Mouse (Mus musculus): Measurements from ENCODE around the gene Hps1. TPM values are rescaled to one million over a fixed set of nuclear protein-coding genes. Genes with fewer than 3 reads are reported as not detected.

Gene Hps1
- total RNA-seq, 2 experiments from 2014 or later: 8.5 to 10.8 TPM

- intact Hi-C loops (cut with DNase I): no loop called here
- no peak for DNase-seq (ENCODE audit: extremely low spot score in 1 of 2, low spot score in 2 of 2)
Measured at GRCm38 (mm10) chr19:42726766-42727165, 53.0 kb downstream of the Hps1 start.

GRCm38 (mm10) chr19:42725973-42726350 is 53.8 kb downstream of the Hps1 start:
- intact Hi-C loops (cut with DNase I): no loop called here
- DNase-seq (ENCODE audit: extremely low spot score in 1 of 2, low spot score in 2 of 2): no peak

GRCm38 (mm10) chr19:42725056-42725972 is 54.5 kb downstream of the Hps1 start:
- intact Hi-C loops (cut with DNase I): no loop called here
- DNase-seq (ENCODE audit: extremely low spot score in 1 of 2, low spot score in 2 of 2): no peak

GRCm38 (mm10) chr19:42723302-42723701 is 56.5 kb downstream of the Hps1 start:
- intact Hi-C loops (cut with DNase I): no loop called here
- no peak for DNase-seq (ENCODE audit: extremely low spot score in 1 of 2, low spot score in 2 of 2)

- intact Hi-C loops (cut with DNase I): no loop called here
- no peak for DNase-seq (ENCODE audit: extremely low spot score in 1 of 2, low spot score in 2 of 2)
Measured at GRCm38 (mm10) chr19:42722500-42722899, 57.3 kb downstream of the Hps1 start.

- no peak for DNase-seq (ENCODE audit: extremely low spot score in 1 of 2, low spot score in 2 of 2)
- intact Hi-C loops (cut with DNase I): no loop called here
Measured at GRCm38 (mm10) chr19:42718101-42718500, 61.7 kb downstream of the Hps1 start.

GRCm38 (mm10) chr19:42717668-42718067 is 62.1 kb downstream of the Hps1 start:
- no peak for DNase-seq (ENCODE audit: extremely low spot score in 1 of 2, low spot score in 2 of 2)
- intact Hi-C loops (cut with DNase I): no loop called here

- intact Hi-C loops (cut with DNase I): no loop called here
- no peak for DNase-seq (ENCODE audit: extremely low spot score in 1 of 2, low spot score in 2 of 2)
Measured at GRCm38 (mm10) chr19:42716507-42716906, 63.3 kb downstream of the Hps1 start.

- intact Hi-C loops (cut with DNase I): no loop called here
- no peak for DNase-seq (ENCODE audit: extremely low spot score in 1 of 2, low spot score in 2 of 2)
Measured at GRCm38 (mm10) chr19:42713770-42714169, 66.0 kb downstream of the Hps1 start.

Other genes starting within 250 kb of the Hps1 start
- gene Loxl4, start 167.2 kb downstream of the Hps1 start, total RNA-seq (2021): under 1 TPM; 0.47 to 0.51 TPM
- 1 to 10 TPM; 2.6 to 2.7 TPM for gene Pyroxd2, start 27.2 kb downstream of the Hps1 start, total RNA-seq (2021)

Data from left cerebral cortex, postnatal 10 days (tissue).